ENCODE assay signal across 13 mouse cellular contexts in the genomic region with DNA sequence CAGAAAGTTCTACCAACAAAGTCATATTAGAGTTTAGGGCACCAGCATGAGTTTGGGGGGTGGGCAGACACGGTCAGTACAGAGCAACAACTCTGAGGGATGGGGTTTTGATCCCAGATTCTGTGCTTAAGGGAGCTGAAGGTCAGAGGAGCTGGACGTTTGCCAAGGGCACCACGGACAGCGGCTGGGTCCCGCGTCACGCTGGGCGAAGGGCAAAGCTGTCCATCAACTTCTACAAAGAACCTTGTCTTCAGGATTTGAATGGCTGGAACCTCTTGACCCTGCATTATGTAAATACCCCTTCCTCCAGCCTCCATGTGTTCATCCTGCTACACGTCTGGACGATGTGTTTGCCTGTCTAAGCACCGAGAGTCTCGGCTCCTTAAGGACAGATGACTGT. TPM values are rescaled to one million over a fixed set of nuclear protein-coding genes. Genes with fewer than 3 reads are reported as not detected.
DNase-seq lines count a peak whose midpoint lies in the region; ATAC-seq and TF ChIP-seq lines count a peak whose summit lies in the region.
"Had no signal": no experiment of that assay in that cellular context is flagged by ENCODE, and none has a peak within 500 bp of the region (broad histone marks: within the 10 kb centered on the region; RNA-seq: fewer than 3 reads in every experiment).

No protein-coding gene starts in this region.

- H3K27ac ChIP-seq in hindbrain, embryonic 10.5 days, result no peak overlapping the region
- H3K27ac ChIP-seq in hindbrain, embryonic 12.5 days, result no peak overlapping the region
- no peak overlapping the region for H3K27ac ChIP-seq in neural tube, embryonic 15.5 days (replicated peaks)
- no peak overlapping the region for H3K27ac ChIP-seq in neural tube, embryonic 11.5 days (ENCODE audit: low read depth, low read length)
- no peak overlapping the region for H3K27ac ChIP-seq in layer of hippocampus, adult 2 months
- H3K27ac ChIP-seq: heart, embryonic 10.5 days; left cerebral cortex, adult 2 months had no signal

- DNase-seq in hindbrain, embryonic 10.5 days (ENCODE audit: low spot score), result peak; percentile 69
- peak; percentile 34 for DNase-seq in neural tube, embryonic 10.5 days (ENCODE audit: extremely low spot score, low spot score)
- DNase-seq in embryo, embryonic 10.5 days (ENCODE audit: low spot score), result peak; percentile 51
- peak; percentile 32 for DNase-seq in neural tube, embryonic 11.5 days (ENCODE audit: low spot score)
- DNase-seq in gastrocnemius, adult 8-10 months (ENCODE audit: low spot score in 2 of 2), result no peak
- DNase-seq in layer of hippocampus, adult 2 months (ENCODE audit: low spot score in 2 of 2), result no peak
- DNase-seq: right cerebral cortex, postnatal 4 days; thymus, postnatal 14 days had no signal

- H3K27me3 ChIP-seq in hindbrain, embryonic 10.5 days (ENCODE audit: insufficient read depth, poor library complexity, severe bottlenecking), result peaks cover 6% of the 10 kb centered on the region; the same call in 1 of the 2 replicates
- no peaks in the 10 kb centered on the region for H3K27me3 ChIP-seq in hindbrain, embryonic 12.5 days
- no peaks in the 10 kb centered on the region for H3K27me3 ChIP-seq in neural tube, embryonic 15.5 days (replicated peaks)
- no peaks in the 10 kb centered on the region for H3K27me3 ChIP-seq in neural tube, embryonic 11.5 days (ENCODE audit: control insufficient read depth, insufficient read depth, low read length)

- H3K9me3 ChIP-seq in hindbrain, embryonic 10.5 days, result no peaks in the 10 kb centered on the region
- no peaks in the 10 kb centered on the region for H3K9me3 ChIP-seq in hindbrain, embryonic 12.5 days (replicated peaks)
- no peaks in the 10 kb centered on the region for H3K9me3 ChIP-seq in neural tube, embryonic 15.5 days (replicated peaks)
- H3K9me3 ChIP-seq in neural tube, embryonic 11.5 days (ENCODE audit: control insufficient read depth, low read length), result no peaks in the 10 kb centered on the region
- H3K9me3 ChIP-seq: heart, embryonic 10.5 days had no signal

- TF ChIP-seq CTCF in layer of hippocampus, adult 2 months (conservative IDR thresholded peaks at IDR 0.05), result no peak

- no peak for ATAC-seq in hindbrain, embryonic 12.5 days (ENCODE audit: low FRiP score)
- no peak for ATAC-seq in neural tube, embryonic 15.5 days (ENCODE audit: low FRiP score)
- no peak for ATAC-seq in neural tube, embryonic 11.5 days (ENCODE audit: insufficient read depth, low FRiP score, low TSS enrichment)
- ATAC-seq: midbrain, embryonic 16.5 days had no signal

- H3K36me3 ChIP-seq in hindbrain, embryonic 10.5 days, result no peaks in the 10 kb centered on the region
- no peaks in the 10 kb centered on the region for H3K36me3 ChIP-seq in hindbrain, embryonic 12.5 days
- no peaks in the 10 kb centered on the region for H3K36me3 ChIP-seq in neural tube, embryonic 15.5 days
- no peaks in the 10 kb centered on the region for H3K36me3 ChIP-seq in neural tube, embryonic 11.5 days (ENCODE audit: control insufficient read depth, insufficient read depth, low read length)
- H3K36me3 ChIP-seq: heart, embryonic 10.5 days had no signal

- H3K4me2 ChIP-seq in hindbrain, embryonic 12.5 days (replicated peaks), result no peak overlapping the region
- no peak overlapping the region for H3K4me2 ChIP-seq in neural tube, embryonic 15.5 days
- no peak overlapping the region for H3K4me2 ChIP-seq in neural tube, embryonic 11.5 days (ENCODE audit: low read depth)

- no peak overlapping the region for H3K9ac ChIP-seq in hindbrain, embryonic 12.5 days
- no peak overlapping the region for H3K9ac ChIP-seq in neural tube, embryonic 15.5 days (replicated peaks)
- H3K9ac ChIP-seq in neural tube, embryonic 11.5 days (ENCODE audit: low read length), result no peak overlapping the region

- H3K4me3 ChIP-seq in hindbrain, embryonic 10.5 days, result no peak overlapping the region
- H3K4me3 ChIP-seq in hindbrain, embryonic 12.5 days, result no peak overlapping the region
- H3K4me3 ChIP-seq in neural tube, embryonic 15.5 days (replicated peaks), result no peak overlapping the region
- no peak overlapping the region for H3K4me3 ChIP-seq in neural tube, embryonic 11.5 days (ENCODE audit: low read depth, low read length)
- no peak overlapping the region for H3K4me3 ChIP-seq in layer of hippocampus, adult 2 months
- H3K4me3 ChIP-seq: heart, embryonic 10.5 days; left cerebral cortex, adult 2 months had no signal

- 28% methylated on average over 12 of the region's 12 CpGs for WGBS in hindbrain, embryonic 10.5 days
- WGBS in hindbrain, embryonic 12.5 days, result 25% methylated on average over 12 of the region's 12 CpGs
- 38% methylated on average over 12 of the region's 12 CpGs for WGBS in neural tube, embryonic 15.5 days
- 49% methylated on average over 12 of the region's 12 CpGs for WGBS in neural tube, embryonic 11.5 days

- peaks cover 23% of the 10 kb centered on the region for H3K4me1 ChIP-seq in hindbrain, embryonic 10.5 days (replicated peaks)
- no peaks in the 10 kb centered on the region for H3K4me1 ChIP-seq in hindbrain, embryonic 12.5 days
- H3K4me1 ChIP-seq in neural tube, embryonic 15.5 days, result no peaks in the 10 kb centered on the region
- no peaks in the 10 kb centered on the region; the same call in 1 of the 2 replicates for H3K4me1 ChIP-seq in neural tube, embryonic 11.5 days (ENCODE audit: control insufficient read depth, insufficient read depth, low read length)

RNA-seq across cellular contexts. Expression of gene Cfap298, which starts 35.4 kb away (rescaled TPM):
- 62.4 and 69.3 TPM in 2 replicates for polyA plus RNA-seq in hindbrain, embryonic 10.5 days (2016; fragmentation: Nextera tagmentation; extraction: Ambion mirVana)
- polyA plus RNA-seq in hindbrain, embryonic 12.5 days (2016; fragmentation: Nextera tagmentation; extraction: Ambion mirVana), result 46.8 and 49.8 TPM in 2 replicates
- 44.4 and 45.1 TPM in 2 replicates for polyA plus RNA-seq in neural tube, embryonic 15.5 days (2015; fragmentation: Nextera tagmentation; extraction: Ambion mirVana)
- polyA plus RNA-seq in neural tube, embryonic 11.5 days (2014; fragmentation: Nextera tagmentation; extraction: Ambion mirVana), result 42.8 and 47.9 TPM in 2 replicates
- 10 to 100 TPM; 33.2 to 40.7 (median 36.2) TPM for total RNA-seq in gastrocnemius, adult 8-10 months (2022)
- total RNA-seq in layer of hippocampus, adult 2 months (2021), result 10 to 100 TPM; 34.0 to 43.7 TPM

Comparison
In these comparisons a context has a peak if more than half of its experiments do, and no peak if none do; other contexts are left out.
1. DNase-seq: peak in hindbrain, embryonic 10.5 days (single experiment), neural tube, embryonic 10.5 days (single experiment), embryo, embryonic 10.5 days (single experiment) and neural tube, embryonic 11.5 days (single experiment); none in gastrocnemius, adult 8-10 months (0 of 2) and layer of hippocampus, adult 2 months (0 of 2).